Mouse (Mus musculus): Measurements from ENCODE around the gene E130114P18Rik. TPM values are rescaled to one million over a fixed set of nuclear protein-coding genes. Genes with fewer than 3 reads are reported as not detected.

Gene E130114P18Rik
- total RNA-seq, 2 experiments from 2014 or later: 0.38 to 0.39 TPM

- intact Hi-C loops (cut with DNase I; ENCODE audit: low total_unique reads): loop anchor here (10.0 kb wide), 1 partner anchor 69 kb away; no protein-coding TSS in a partner anchor
- DNase-seq: no peak
Observed at GRCm38 (mm10) chr4:97675741-97676578, 101.9 kb downstream of the E130114P18Rik start.

DNA sequence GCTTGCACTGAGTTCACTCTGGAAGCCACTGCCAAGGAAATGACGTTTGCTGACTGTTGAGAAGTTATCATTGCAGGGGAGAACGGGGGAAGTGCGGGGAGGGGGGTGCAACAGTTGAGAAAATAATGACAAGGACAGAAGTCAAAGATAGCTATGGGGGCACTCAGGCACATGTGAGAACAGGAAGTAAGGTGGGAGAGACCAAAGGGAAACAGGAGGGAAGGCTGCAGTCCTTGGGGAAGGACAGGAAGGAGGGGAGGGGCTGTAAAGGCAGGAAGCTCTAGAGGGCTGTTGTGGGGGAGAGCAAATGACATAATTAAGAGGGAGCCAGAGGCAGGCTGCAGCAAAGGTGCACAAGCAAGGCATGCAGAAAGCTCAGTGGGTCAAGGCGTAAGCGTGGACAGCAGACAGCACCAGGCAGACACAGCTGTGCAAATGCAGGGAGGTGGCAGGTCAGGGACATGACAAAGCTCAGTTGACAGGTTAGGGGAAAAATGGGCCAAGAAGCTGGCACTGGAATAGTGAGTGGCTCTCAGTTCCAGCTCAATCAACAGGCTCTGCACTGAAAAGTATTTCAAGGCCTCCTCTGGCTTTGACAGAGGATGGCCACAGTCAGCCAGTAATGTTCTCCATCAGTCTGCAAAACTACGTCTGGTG is 103.9 kb downstream of the E130114P18Rik start:
- intact Hi-C loops (cut with DNase I; ENCODE audit: low total_unique reads): loop anchor here (10.0 kb wide), 1 partner anchor 71 kb away; no protein-coding TSS in a partner anchor
- no peak for DNase-seq

DNA sequence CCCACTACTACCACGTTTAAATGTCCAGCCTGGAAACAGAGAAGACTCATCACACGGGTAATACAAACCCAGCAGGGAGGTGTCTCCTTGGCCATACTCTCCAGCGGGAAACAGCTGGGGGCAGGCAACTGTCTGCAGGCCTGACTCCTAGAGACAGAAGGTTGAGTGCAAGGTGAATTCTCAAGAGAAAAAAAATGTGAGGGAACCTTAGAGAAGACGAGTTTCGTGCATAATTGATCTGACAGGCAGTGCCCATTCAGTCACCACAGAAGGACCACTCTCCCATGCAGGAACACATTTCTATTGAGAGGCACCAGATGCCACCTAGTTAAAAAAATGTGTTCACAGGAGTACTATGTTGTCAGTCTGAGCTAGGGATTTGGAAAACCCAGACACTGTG is 105.4 kb downstream of the E130114P18Rik start:
- DNase-seq: no peak
- intact Hi-C loops (cut with DNase I; ENCODE audit: low total_unique reads): loop anchor here (10.0 kb wide), 1 partner anchor 72 kb away; no protein-coding TSS in a partner anchor

- DNase-seq: no peak
- intact Hi-C loops (cut with DNase I; ENCODE audit: low total_unique reads): loop anchor here (10.0 kb wide), 1 partner anchor 73 kb away; no protein-coding TSS in a partner anchor
Observed at GRCm38 (mm10) chr4:97671911-97672310, 106.0 kb downstream of the E130114P18Rik start.

- intact Hi-C loops (cut with DNase I; ENCODE audit: low total_unique reads): loop anchor here (10.0 kb wide), 1 partner anchor 74 kb away; no protein-coding TSS in a partner anchor
- DNase-seq: no peak
Observed at GRCm38 (mm10) chr4:97670418-97670817, 107.5 kb downstream of the E130114P18Rik start.

DNA sequence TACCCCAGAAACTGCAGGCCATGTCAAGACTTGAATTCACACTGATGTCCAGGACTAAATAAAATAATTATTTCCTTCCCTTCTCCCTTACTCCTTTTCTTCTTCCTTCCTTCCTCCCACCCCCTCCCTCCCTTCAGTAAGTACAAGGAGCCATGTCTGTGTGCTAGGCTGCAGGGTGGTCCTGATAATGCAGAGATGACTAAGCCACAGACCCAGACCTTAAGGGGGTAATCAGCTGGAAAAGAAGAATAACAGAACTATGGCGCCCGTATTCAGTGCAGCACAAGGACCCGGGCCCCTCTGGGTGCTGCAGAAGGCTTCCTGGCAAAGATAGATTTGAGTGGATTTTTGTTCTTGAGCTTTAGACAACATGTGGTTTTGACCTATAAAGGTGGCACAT is 108.1 kb downstream of the E130114P18Rik start:
- intact Hi-C loops (cut with DNase I; ENCODE audit: low total_unique reads): loop anchor here (10.0 kb wide), 1 partner anchor 75 kb away; no protein-coding TSS in a partner anchor
- DNase-seq: no peak

DNA sequence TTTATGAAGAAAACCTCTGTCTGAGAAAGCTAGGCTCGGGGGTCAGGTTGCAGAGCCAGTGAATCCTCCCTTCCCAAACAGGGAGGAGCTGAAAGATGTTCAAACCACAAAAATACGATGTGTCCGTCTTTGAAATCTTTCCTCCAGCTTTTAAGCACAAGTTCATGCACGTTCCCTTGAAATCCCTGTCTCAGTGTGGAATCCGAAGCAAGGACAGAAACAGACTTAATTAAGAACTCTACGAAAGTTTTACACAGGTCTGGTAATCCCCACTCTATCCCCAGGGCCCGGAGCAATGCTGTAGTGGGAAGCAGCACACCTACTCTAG is 112.5 kb downstream of the E130114P18Rik start:
- intact Hi-C loops (cut with DNase I; ENCODE audit: low total_unique reads): no loop called here
- no peak for DNase-seq

GRCm38 (mm10) chr4:97664738-97665427 is 113.0 kb downstream of the E130114P18Rik start:
- DNase-seq: no peak
- intact Hi-C loops (cut with DNase I; ENCODE audit: low total_unique reads): no loop called here

- no peak for DNase-seq
- intact Hi-C loops (cut with DNase I; ENCODE audit: low total_unique reads): no loop called here
Observed at GRCm38 (mm10) chr4:97663922-97664321, 114.0 kb downstream of the E130114P18Rik start.

GRCm38 (mm10) chr4:97662841-97663240 is 115.0 kb downstream of the E130114P18Rik start:
- intact Hi-C loops (cut with DNase I; ENCODE audit: low total_unique reads): no loop called here
- DNase-seq: peak; percentile 20

DNA sequence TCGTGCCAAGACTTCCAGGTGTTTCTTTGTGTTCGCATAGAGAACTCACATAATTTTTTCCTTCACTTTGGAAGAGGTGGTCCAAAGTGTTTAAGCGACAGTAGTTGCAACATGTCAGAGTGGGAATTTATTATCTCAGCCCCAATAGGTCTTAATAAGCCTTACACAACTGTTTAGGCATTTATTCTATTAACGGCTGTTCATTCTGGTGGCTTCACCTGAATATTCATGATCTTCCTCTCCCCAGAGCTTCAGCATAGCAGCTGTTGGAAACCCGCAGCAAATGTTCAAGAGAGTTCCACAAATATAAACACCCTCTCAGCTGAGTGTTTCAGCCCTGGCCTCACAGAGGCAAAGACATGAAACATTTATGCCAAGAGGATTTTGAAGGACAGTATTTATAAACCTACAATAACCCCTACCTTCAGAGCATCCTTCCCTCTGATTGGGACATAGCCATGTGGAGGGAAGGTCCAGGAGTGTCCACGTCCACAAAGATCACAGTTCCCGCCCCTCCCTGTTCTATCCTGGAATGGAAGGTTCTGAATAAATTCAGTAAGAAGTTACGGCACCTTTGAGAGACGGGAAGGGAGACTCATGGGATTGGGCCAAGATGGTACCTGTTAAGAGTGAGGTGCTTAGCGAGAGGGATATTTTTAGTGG is 116.1 kb downstream of the E130114P18Rik start:
- intact Hi-C loops (cut with DNase I; ENCODE audit: low total_unique reads): no loop called here
- no peak for DNase-seq

- DNase-seq: no peak
- intact Hi-C loops (cut with DNase I; ENCODE audit: low total_unique reads): no loop called here
Observed at GRCm38 (mm10) chr4:97657586-97657985, 120.3 kb downstream of the E130114P18Rik start.

GRCm38 (mm10) chr4:97649626-97650015 is 128.3 kb downstream of the E130114P18Rik start:
- no peak for DNase-seq
- intact Hi-C loops (cut with DNase I; ENCODE audit: low total_unique reads): no loop called here

DNA sequence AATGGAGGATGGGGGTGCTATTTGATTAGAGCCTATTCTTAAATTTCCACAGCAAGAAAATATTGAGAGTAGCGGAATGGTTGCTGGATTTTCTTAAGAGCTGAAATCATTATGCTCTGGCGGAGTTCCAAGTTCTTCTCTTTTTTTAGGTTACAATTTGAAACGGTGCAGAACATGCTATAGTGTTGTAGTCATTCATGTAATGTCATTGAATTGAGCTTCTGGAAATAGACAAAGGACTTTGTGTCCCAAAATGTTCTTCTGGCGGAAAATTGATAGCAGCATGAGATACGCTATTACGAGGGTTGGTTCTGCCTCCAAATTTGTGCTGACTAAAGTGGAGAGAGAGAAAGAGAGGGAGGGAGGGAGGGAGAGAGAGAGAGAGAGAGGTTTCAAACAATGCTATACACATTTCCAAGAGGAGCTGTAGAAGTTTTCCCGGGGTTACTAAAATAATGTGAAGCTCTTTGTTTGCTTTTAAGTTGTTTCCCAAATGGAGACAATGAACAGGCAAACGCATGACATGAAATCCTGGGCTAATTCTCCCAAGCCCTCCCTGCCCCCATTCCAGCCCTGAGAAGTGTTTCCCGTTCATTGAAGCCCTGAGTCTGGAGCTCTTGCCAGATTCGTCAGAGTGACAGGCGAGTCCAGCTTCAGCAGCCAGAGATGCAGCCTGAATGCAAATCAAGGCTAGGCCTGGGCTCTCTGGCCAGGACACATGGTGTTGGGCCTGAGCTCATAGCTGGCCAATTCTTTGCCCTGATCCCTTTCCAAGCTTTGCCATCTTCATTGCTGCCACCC is 128.9 kb downstream of the E130114P18Rik start:
- peak; percentile 54 for DNase-seq
- intact Hi-C loops (cut with DNase I; ENCODE audit: low total_unique reads): no loop called here

DNA sequence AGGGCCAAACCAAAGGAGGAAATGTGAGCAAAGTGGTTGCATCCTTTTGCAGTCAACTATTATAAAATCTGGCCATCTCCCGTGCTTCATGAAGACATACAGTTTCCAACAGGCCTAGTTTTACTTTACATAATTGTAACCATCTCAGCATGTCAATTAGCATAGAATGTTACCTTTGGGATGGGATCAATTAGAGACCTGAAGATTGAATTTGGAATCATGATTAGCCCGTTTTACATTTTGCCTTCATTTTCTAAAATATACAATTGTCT is 129.5 kb downstream of the E130114P18Rik start:
- no peak for DNase-seq
- intact Hi-C loops (cut with DNase I; ENCODE audit: low total_unique reads): no loop called here

- peak; percentile 25 for DNase-seq
Observed at GRCm38 (mm10) chr4:97647700-97648435, 130.0 kb downstream of the E130114P18Rik start.

GRCm38 (mm10) chr4:97647236-97647635 is 130.6 kb downstream of the E130114P18Rik start:
- DNase-seq: no peak
- intact Hi-C loops (cut with DNase I; ENCODE audit: low total_unique reads): no loop called here

More at GRCm38 (mm10) chr4:97647700-97648435, 130.0 kb downstream of the E130114P18Rik start:
- intact Hi-C loops (cut with DNase I; ENCODE audit: low total_unique reads): no loop called here

DNA sequence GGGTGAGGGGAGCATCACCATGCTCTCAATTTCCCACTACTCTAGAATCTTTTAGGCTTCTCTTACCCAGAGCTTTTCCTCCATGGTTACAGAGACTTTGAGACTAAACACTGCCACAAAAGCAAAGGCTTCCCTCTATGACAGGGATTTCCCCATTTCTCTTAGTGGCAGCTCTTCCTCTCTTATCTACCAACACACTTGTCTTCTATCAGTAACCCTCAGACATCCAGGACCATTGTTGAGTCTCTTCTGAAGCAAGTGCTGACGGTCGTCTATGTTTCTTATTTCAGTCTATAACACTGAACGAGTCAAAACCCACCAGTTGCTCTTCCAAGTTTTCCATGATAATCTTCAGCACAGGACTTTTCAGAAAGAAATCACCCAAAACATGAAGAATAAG is 137.5 kb downstream of the E130114P18Rik start:
- no peak for DNase-seq
- intact Hi-C loops (cut with DNase I; ENCODE audit: low total_unique reads): no loop called here
